Mouse (Mus musculus): ENCODE data around the gene Ddn. TPM values are rescaled to one million over a fixed set of nuclear protein-coding genes. Genes with fewer than 3 reads are reported as not detected.

Ddn gene
- polyA plus RNA-seq, 1 experiment from 2014 or later = not detected

Other genes with a start within 250 kb of the Ddn start
- gene Ccnt1, start 238.6 kb downstream of the Ddn start, polyA plus RNA-seq (2015; fragmentation: Nextera tagmentation; extraction: Ambion mirVana) = 46.7 and 48.6 TPM in 2 replicates
- 0.43 TPM in 1 of 2 replicates, not detected in the other for gene 4930415O20Rik, start 238.5 kb downstream of the Ddn start, polyA plus RNA-seq (2015; fragmentation: Nextera tagmentation; extraction: Ambion mirVana)
- 21.9 and 22.5 TPM in 2 replicates for gene Adcy6, start 199.4 kb downstream of the Ddn start, polyA plus RNA-seq (2015; fragmentation: Nextera tagmentation; extraction: Ambion mirVana)
- gene Cacnb3, start 178.7 kb downstream of the Ddn start, polyA plus RNA-seq (2015; fragmentation: Nextera tagmentation; extraction: Ambion mirVana) = 29.0 and 32.2 TPM in 2 replicates
- gene Ddx23, start 146.6 kb downstream of the Ddn start, polyA plus RNA-seq (2015; fragmentation: Nextera tagmentation; extraction: Ambion mirVana) = 22.9 and 26.8 TPM in 2 replicates
- gene Rnd1, start 132.0 kb downstream of the Ddn start, polyA plus RNA-seq (2015; fragmentation: Nextera tagmentation; extraction: Ambion mirVana) = 1.3 and 1.4 TPM in 2 replicates
- 0.84 and 1.1 TPM in 2 replicates for gene Ccdc65, start 101.3 kb downstream of the Ddn start, polyA plus RNA-seq (2015; fragmentation: Nextera tagmentation; extraction: Ambion mirVana)
- 112 and 123 TPM in 2 replicates for gene Fkbp11, start 81.3 kb downstream of the Ddn start, polyA plus RNA-seq (2015; fragmentation: Nextera tagmentation; extraction: Ambion mirVana)
- gene Arf3, start 46.3 kb downstream of the Ddn start, polyA plus RNA-seq (2015; fragmentation: Nextera tagmentation; extraction: Ambion mirVana) = 41.6 and 45.2 TPM in 2 replicates
- 0.08 TPM in 1 of 2 replicates, not detected in the other for gene Wnt10b, start 31.3 kb downstream of the Ddn start, polyA plus RNA-seq (2015; fragmentation: Nextera tagmentation; extraction: Ambion mirVana)
- not detected in 2 replicates for gene Wnt1, start 19.6 kb downstream of the Ddn start, polyA plus RNA-seq (2015; fragmentation: Nextera tagmentation; extraction: Ambion mirVana)
- gene Prkag1, start 22.0 kb upstream of the Ddn start, polyA plus RNA-seq (2015; fragmentation: Nextera tagmentation; extraction: Ambion mirVana) = 82.4 and 85.6 TPM in 2 replicates
- gene Kmt2d, start 61.7 kb upstream of the Ddn start, polyA plus RNA-seq (2015; fragmentation: Nextera tagmentation; extraction: Ambion mirVana) = 10.6 and 11.6 TPM in 2 replicates
- 8.6 and 8.8 TPM in 2 replicates for gene Rhebl1, start 85.0 kb upstream of the Ddn start, polyA plus RNA-seq (2015; fragmentation: Nextera tagmentation; extraction: Ambion mirVana)
- gene Dhh, start 89.0 kb upstream of the Ddn start, polyA plus RNA-seq (2015; fragmentation: Nextera tagmentation; extraction: Ambion mirVana) = 0.71 and 1.0 TPM in 2 replicates
- 14.5 TPM in 2 replicates for gene Lmbr1l, start 108.7 kb upstream of the Ddn start, polyA plus RNA-seq (2015; fragmentation: Nextera tagmentation; extraction: Ambion mirVana)
- 1,197 and 1,299 TPM in 2 replicates for gene Tuba1b, start 125.1 kb upstream of the Ddn start, polyA plus RNA-seq (2015; fragmentation: Nextera tagmentation; extraction: Ambion mirVana)
- gene Gm49450, start 144.1 kb upstream of the Ddn start, polyA plus RNA-seq (2015; fragmentation: Nextera tagmentation; extraction: Ambion mirVana) = not detected in 2 replicates
- gene Tuba1a, start 144.2 kb upstream of the Ddn start, polyA plus RNA-seq (2015; fragmentation: Nextera tagmentation; extraction: Ambion mirVana) = 915 and 964 TPM in 2 replicates
- 196 and 204 TPM in 2 replicates for gene Tuba1c, start 220.4 kb upstream of the Ddn start, polyA plus RNA-seq (2015; fragmentation: Nextera tagmentation; extraction: Ambion mirVana)
- 33.5 and 38.7 TPM in 2 replicates for gene Prph, start 245.7 kb upstream of the Ddn start, polyA plus RNA-seq (2015; fragmentation: Nextera tagmentation; extraction: Ambion mirVana)

Measured in stomach, embryonic 15.5 days (tissue).